Mouse (Mus musculus) erythroblast, embryonic 14.5 days (primary cell): ENCODE data around the gene Aox3. TPM values are rescaled to one million over a fixed set of nuclear protein-coding genes. Genes with fewer than 3 reads are reported as not detected.

ENCODE experiments used
- H3K27me3 ChIP-seq: 2 replicates; pipeline ENCODE4 v1.6.1; 2012; ENCODE audit warnings: inconsistent platforms; ENCODE audit not compliant: control insufficient read depth
- H3K36me3 ChIP-seq: 2 replicates; pipeline ENCODE4 v1.6.1; 2012; ENCODE audit warnings: mild to moderate bottlenecking, inconsistent platforms; ENCODE audit not compliant: control insufficient read depth
- H3K4me1 ChIP-seq: 2 replicates; pipeline ENCODE4 v1.6.1; 2012; ENCODE audit warnings: inconsistent platforms; ENCODE audit not compliant: control insufficient read depth
- H3K4me3 ChIP-seq: replicated peaks from 2 replicates; pipeline ENCODE3; 2012; ENCODE audit warnings: moderate library complexity, mild to moderate bottlenecking, inconsistent platforms
- H3K9me3 ChIP-seq: 2 replicates; pipeline ENCODE4 v1.6.1; 2012; ENCODE audit warnings: low read length, inconsistent platforms, mixed read lengths; ENCODE audit not compliant: control insufficient read depth
- GATA1 ChIP-seq: IDR thresholded peaks from 2 replicates; pipeline ENCODE4 v1.6.1; 2012; ENCODE audit warnings: low read length, inconsistent platforms, mixed read lengths
- TAL1 ChIP-seq: IDR thresholded peaks from 3 replicates; pipeline ENCODE4 v1.6.1; 2012; ENCODE audit warnings: low read length, inconsistent platforms, mixed read lengths
- polyA plus RNA-seq: library from polyadenylated mRNA; stranded (reverse); fragments of >175 nt; gene quantifications from 2 replicates; pipeline ENCODE4 v1.2.3, GENCODE M21; 2012

Aox3 gene
- polyA plus RNA-seq, 1 experiment: not detected

DNA sequence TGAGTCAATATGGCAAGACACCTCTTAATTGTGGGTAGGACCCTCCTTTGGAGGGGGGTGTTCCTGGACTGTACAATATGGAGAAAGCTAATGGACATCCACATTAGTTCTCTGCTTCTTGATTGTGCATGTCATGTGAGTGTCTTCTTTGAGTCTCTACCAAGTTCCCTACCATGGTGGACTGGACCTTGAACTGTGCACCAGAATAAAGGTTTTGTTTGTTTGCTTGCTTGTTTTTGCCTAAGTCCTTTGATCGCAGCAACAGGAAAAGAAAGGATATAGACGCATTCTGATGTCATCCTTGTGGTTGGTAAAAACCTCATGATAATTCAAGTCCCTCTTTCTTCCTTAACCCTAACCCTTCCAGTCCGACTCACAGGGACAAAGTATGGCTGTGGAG is 5.3 kb downstream of the Aox3 start:
- TF ChIP-seq TAL1: no peak
- TF ChIP-seq GATA1: no peak
- Histone ChIP-seq H3K27me3 (no peaks in the 10 kb centered on the region), H3K9me3 (no peaks in the 10 kb centered on the region), H3K4me1 (no peaks in the 10 kb centered on the region), H3K4me3 (no peak overlapping the region), H3K36me3 (no peaks in the 10 kb centered on the region)

DNA sequence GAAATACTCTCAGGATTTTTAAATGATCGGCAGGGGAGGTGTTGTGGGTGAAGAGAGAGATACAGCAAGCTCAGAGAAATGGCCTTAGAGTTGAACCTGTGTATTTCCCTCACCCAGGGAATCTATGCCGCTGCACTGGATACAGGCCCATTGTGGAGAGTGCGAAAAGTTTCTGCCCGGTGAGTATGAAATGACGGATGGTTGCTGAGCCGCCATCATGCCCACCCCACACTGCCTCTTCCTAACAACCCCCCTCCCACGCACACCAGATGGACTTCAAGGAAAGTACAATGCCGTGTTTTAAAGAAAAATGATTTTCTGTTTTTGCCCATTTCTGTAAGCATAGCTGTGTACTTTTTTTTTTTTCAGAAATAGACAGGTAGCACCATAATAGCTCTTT is 12.0 kb downstream of the Aox3 start:
- TF ChIP-seq TAL1: no peak
- no peak for TF ChIP-seq GATA1
- no peaks in the 10 kb centered on the region for H3K36me3 ChIP-seq
- no peaks in the 10 kb centered on the region for H3K27me3 ChIP-seq
- no peaks in the 10 kb centered on the region for H3K4me1 ChIP-seq
- H3K9me3 ChIP-seq: no peaks in the 10 kb centered on the region
- H3K4me3 ChIP-seq: no peak overlapping the region

DNA sequence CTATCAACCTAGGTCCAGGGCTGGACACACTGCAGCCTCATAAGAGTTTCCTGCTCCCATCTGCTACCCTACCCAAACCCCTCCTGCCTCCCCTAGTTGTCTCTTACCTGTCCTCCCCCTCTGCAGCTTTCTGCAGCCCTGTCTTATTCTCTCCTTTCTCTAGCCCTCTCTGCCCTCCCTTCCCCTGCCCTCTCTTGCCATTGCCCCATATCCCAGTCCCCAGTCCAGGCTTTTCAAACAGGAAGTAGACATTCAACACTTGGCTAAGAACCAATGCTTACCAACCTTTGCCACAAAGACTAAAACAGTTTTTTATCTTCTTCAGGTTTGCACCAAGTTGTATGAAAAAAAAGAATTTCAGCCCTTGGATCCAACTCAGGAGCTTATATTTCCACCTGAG is 25.0 kb downstream of the Aox3 start:
- TF ChIP-seq GATA1 (no peak), TAL1 (no peak)
- no peaks in the 10 kb centered on the region for H3K4me1 ChIP-seq
- no peaks in the 10 kb centered on the region for H3K36me3 ChIP-seq
- no peaks in the 10 kb centered on the region for H3K27me3 ChIP-seq
- H3K9me3 ChIP-seq: peaks cover 8% of the 10 kb centered on the region
- no peak overlapping the region for H3K4me3 ChIP-seq

DNA sequence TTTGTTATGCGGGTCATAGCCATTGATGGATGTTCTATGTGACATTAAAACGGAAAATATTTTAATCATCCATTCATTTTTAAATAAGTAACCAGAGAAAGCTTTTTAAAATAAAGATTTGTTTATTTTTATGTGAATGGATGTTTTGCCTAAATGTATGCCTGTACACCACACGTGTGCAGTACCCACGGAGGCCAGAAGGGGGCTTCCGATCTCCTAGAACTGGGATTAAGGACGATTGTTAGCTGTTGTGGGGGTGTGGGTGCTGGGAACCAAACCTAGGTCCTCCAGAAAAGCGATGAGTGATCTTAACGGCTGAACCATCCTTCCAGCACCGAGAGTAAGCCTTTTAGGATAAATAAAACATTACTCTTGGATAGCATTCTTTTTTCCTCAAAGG is 26.1 kb downstream of the Aox3 start:
- no peak for TF ChIP-seq TAL1
- TF ChIP-seq GATA1: no peak
- Histone ChIP-seq H3K27me3 (no peaks in the 10 kb centered on the region), H3K4me3 (no peak overlapping the region), H3K9me3 (peaks cover 8% of the 10 kb centered on the region), H3K4me1 (no peaks in the 10 kb centered on the region), H3K36me3 (no peaks in the 10 kb centered on the region)

DNA sequence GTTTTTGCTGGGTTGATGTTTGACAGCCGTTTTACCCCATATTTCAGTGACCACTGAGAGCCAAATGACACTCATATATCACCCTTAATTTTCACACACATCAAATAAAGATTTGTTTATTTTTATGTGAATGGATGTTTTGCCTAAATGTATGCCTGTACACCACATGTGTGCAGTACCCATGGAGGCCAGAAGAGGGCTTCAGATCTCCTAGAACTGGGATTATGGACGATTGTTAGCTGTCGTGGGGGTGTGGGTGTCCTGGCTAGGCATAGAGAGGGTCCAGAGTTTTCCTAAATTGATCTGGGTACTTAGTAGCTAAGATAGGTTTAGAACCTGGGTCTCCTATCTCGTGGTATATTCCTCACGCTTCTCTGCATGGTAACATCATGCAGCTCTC is 27.7 kb downstream of the Aox3 start:
- H3K4me1 ChIP-seq: no peaks in the 10 kb centered on the region
- TF ChIP-seq GATA1: no peak
- no peak for TF ChIP-seq TAL1

DNA sequence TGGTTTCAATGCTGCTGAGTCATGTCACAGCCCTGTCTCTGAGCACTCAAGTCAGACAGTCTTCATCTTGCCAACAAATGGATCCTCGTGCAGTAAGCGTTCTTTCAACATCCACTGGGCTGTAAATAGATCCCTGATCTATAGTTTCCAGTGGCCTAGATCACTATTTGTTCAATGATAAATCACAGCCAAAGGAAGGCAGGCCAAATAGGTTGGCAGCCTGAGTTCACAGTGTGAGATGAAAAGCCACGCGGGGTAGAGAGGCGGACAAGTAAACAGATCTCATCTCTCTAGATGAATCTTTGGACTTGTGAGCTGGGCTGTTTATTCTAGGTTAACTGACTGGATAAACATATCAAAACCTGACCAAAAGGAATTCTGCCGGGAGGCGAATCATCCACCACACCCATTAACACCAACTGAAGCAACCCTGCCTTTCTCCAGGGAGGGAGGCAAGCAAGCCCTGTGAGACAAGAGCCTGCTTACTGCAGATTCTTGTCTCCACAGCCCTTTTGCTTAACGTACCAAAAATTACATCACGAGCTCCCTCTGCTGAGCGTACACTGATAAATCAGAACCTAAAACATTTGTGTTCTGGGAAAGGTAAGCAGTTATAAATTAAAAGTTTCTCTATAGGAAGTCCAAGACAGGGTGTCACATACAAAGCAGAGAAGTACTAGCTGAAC is 31.6 kb downstream of the Aox3 start:
- TF ChIP-seq GATA1 (no peak), TAL1 (no peak)
- Histone ChIP-seq H3K27me3 (no peaks in the 10 kb centered on the region), H3K9me3 (peaks cover 3% of the 10 kb centered on the region), H3K36me3 (no peaks in the 10 kb centered on the region), H3K4me3 (no peak overlapping the region), H3K4me1 (no peaks in the 10 kb centered on the region)

More for the DNA sequence above, 27.7 kb downstream of the Aox3 start:
- no peak overlapping the region for H3K4me3 ChIP-seq
- no peaks in the 10 kb centered on the region for H3K27me3 ChIP-seq
- peaks cover 8% of the 10 kb centered on the region for H3K9me3 ChIP-seq
- H3K36me3 ChIP-seq: no peaks in the 10 kb centered on the region

DNA sequence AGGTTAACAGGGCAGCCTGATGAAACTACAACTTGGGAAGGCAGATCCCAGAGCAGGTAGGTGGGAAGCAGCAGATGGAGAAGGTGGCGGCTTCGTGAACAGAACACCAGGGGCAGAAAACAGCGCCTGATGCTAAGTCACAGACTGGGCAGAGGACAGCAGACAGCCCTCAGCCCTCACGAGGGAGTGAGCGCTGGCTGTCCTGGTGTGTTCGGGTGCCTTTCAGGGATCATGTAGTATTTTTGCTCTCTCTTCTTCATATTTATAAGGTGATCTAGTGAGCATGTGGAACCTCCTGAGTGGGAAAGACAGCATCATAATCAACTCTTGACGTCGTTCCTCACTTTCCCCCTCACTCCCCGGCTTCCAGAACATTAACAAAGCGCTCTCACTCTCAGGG is 33.1 kb downstream of the Aox3 start:
- Histone ChIP-seq H3K9me3 (no peaks in the 10 kb centered on the region), H3K4me1 (no peaks in the 10 kb centered on the region), H3K36me3 (no peaks in the 10 kb centered on the region), H3K4me3 (no peak overlapping the region), H3K27me3 (no peaks in the 10 kb centered on the region)
- no peak for TF ChIP-seq TAL1
- no peak for TF ChIP-seq GATA1

DNA sequence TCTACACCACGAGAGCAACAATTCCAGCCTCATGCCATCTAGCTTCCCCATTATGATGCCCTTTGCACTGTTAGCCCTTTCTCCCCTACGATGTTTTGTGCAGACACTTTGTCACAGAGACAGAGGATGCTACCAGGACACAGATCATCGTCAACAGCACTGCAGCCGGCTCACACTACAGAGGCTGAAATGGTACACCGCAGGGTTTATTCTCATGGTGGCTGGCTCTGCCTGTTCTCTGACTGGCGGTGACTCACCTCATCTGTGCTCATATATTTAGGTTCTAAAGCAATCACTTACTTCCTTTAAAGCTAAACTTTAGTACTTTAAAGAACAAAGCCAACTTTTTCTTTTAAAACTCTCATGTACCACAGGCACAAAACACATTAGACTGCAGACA is 34.8 kb downstream of the Aox3 start:
- no peak overlapping the region for H3K4me3 ChIP-seq
- no peak for TF ChIP-seq TAL1
- no peak for TF ChIP-seq GATA1
- H3K27me3 ChIP-seq: no peaks in the 10 kb centered on the region
- no peaks in the 10 kb centered on the region for H3K36me3 ChIP-seq
- H3K4me1 ChIP-seq: no peaks in the 10 kb centered on the region
- H3K9me3 ChIP-seq: no peaks in the 10 kb centered on the region

DNA sequence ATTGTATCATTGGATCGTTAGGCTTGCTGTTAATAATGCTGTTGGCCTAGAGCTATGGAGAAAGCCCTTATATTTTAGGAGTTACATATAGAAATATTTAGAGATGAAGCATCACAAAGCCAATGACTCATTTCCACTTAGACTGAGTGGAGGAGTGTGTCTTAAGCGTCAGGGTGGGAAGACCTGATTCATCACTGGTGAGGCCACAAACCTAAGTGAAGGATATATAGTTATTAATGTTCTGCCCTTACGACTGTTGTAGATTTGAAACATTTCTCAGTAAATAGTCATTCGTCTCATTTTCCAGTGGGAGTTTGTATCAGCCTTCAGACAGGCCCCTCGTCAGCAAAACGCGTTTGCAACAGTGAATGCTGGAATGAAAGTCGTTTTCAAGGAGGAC is 39.3 kb downstream of the Aox3 start:
- H3K36me3 ChIP-seq: no peaks in the 10 kb centered on the region
- no peaks in the 10 kb centered on the region for H3K27me3 ChIP-seq
- H3K4me3 ChIP-seq: no peak overlapping the region
- H3K9me3 ChIP-seq: no peaks in the 10 kb centered on the region
- no peaks in the 10 kb centered on the region for H3K4me1 ChIP-seq
- no peak for TF ChIP-seq GATA1
- no peak for TF ChIP-seq TAL1

DNA sequence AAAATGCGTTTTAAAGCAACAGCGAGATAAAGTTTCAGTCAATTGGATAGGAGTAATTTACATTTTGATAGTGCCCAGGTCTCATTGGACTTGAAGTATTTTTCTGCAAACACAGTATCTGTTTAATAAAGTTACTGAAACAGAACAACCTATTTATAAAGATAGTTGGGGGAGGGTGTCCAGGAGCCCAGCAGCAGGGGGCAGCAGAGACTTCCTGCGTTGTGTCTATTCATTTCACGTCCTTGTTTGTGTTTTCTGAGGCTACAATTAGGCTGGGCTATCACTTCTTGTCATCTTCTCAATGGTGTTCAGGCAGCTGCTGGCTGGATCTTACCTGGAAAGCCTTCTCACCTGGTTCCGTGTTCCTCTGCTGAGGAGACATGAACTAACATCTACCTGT is 43.8 kb downstream of the Aox3 start:
- Histone ChIP-seq H3K4me3 (no peak overlapping the region), H3K9me3 (no peaks in the 10 kb centered on the region), H3K4me1 (no peaks in the 10 kb centered on the region), H3K27me3 (no peaks in the 10 kb centered on the region), H3K36me3 (no peaks in the 10 kb centered on the region)
- TF ChIP-seq GATA1: no peak
- no peak for TF ChIP-seq TAL1
